Mouse (Mus musculus) common myeloid progenitor, adult 5-6 weeks (primary cell): ENCODE data around the gene Igfbp5. TPM values are rescaled to one million over a fixed set of nuclear protein-coding genes. Genes with fewer than 3 reads are reported as not detected.

Experiments used
- ATAC-seq: replicated peaks from 2 replicates; pipeline ENCODE4 v1.8.0; 2016; ENCODE audit warnings: low read depth, mild to moderate bottlenecking, moderate TSS enrichment, inconsistent platforms; ENCODE audit not compliant: poor library complexity, severe bottlenecking
- total RNA-seq: library from RNA; stranded (forward); fragments of 200-1000, 187-1606 nt; gene quantifications from 2 replicates; pipeline ENCODE4 v1.2.3, GENCODE M21; 2017

The Igfbp5 gene
- total RNA-seq = 0.37 and 1.0 TPM in 2 replicates

DNA sequence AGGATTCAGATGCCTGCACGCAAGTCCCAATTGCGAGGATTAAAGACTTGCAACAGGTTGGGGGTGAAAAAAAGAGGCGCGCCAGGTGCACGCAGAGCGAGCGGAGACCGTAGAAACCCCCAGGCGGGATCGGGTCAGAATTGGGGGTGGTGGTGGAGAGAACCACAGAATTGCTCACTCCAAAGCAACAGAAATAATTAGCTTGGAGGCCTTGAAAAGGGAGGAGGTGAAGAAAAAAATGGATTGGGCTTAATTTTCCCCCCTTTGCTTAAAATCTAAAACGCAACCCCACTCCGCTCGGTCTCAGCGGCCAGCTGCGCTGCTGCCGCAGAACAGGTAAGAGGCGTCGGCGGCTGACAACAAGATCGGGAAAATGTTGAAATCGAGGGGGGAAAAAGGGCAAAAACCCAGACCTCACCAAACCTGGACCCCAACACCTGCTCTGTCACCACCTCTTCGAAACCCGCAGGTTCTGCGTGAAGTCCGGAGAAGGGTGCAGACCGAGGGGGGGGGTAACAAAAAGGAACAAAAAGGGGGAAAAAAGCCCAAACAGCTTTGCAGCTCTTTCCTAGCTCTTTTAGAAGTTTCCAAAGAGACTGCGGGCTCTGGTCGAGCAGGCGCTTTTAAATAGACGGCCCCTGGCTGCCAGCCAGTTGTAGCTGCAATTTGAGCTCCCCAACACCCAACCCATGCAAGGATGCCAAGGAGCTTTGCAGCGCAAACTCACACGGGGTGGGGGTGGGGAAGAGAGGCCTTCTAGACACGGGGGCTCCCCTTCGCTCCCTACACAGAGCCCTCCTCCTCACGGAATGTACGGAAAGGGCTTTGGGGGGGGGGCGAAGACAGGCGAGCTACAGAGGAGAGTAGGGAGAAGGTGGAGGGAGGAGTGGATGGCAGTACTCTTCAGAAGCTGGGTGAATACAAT lies at the start of gene Igfbp5:
TSS of gene Igfbp5 (minus strand) at position 598 of the 925 bp plus-strand sequence.
- no peak for ATAC-seq

DNA sequence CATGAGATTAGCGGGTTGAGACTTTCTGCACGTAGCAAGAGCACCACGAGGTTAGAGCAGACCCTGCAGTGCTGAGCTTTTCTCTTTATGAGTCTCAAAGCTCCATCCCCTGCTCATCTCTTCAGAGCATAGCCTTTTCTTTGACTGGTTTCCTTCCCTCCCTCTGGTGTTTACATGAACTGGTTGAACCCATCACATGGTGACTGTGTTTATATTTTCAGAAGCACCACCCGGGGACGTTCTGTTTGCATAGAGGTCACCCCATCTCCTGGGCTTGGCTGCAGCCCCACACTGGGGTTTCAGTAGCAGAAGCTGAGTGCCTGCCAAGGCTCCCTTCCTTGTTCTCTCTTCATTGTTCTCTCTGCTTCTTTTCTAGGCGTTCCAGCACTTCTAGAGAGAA lies 40.1 kb upstream of the Igfbp5 start:
- no peak for ATAC-seq

DNA sequence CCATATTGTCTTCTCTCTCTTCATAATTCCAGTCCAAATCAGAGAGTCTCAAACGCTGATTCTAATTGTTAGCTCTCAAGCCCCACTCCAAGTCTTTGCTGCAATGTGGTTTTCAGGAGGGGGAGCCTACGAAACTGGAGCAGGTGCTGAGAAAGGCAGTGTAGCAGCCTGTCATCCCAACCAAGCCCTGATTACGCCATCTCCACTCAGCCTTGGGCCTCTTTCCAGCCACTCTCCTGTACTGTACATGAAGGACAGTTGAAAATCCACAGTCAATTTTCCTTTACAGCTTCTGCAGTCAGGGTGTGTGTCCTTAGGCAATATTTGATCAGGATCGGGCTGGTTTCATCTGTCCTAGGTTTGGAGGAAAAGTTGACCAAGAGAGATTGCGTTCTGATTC lies 38.4 kb upstream of the Igfbp5 start:
- no peak for ATAC-seq

DNA sequence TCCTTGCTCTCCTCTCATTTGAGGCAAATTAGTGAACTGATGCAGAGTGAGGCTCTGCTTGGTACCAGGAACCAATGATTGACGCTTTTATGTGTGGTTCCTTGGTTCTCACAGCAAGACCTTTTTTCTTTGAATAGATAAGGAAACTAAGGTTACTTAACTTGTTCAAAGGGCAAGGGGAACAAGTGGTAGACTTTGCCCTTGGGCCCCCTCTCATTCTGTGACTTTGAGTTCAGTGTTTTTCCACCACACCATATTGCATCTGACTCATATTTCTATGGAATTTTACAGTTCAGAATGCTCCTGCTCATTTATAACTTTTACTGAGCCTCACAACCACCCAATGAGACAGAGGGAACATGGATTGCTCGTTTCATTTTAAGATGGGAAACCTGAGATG lies 21.1 kb upstream of the Igfbp5 start:
- ATAC-seq = no peak

DNA sequence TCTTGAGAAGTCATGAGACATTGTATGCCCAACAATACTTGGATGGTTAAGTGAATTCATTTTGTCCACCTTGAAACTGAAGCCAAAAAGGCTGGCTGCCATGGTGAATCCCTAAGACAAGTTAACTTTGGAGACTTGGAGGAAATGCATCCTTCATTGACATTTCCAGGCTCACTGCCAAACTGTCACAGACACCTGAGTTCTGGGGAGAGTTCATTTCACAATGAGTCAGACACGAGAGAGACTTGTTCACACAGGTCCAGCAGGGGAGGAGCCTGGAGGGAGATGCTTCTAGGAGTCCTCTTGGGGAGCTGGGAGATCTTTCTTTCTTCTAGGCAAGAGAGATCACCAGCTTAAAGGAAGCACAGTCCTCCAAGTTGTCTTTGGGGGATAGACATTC lies 13.2 kb upstream of the Igfbp5 start:
- no peak for ATAC-seq

DNA sequence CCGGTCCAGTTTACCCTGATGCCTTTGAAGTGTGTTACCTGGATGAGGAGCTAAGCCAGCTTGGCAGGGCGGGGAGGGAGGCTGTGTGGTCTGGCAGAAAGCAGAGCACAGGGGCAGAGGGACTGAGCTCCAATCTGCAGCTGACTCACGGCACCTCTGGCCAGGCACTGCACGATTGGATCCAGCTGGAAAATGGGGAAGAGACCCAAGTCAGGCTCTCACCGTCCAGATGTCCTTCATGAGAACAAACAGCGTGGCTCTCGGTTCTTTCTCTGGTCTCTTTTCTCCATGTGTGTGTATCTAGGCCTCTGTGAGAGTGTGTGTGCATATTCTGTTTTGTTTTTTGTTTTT lies 11.1 kb upstream of the Igfbp5 start:
- no peak for ATAC-seq

GRCm38 (mm10) chr1:72885111-72885818 lies 10.6 kb upstream of the Igfbp5 start:
- ATAC-seq = no peak

GRCm38 (mm10) chr1:72879319-72879634 lies 4.6 kb upstream of the Igfbp5 start:
- no peak for ATAC-seq

- no peak for ATAC-seq
Observed at GRCm38 (mm10) chr1:72878473-72879318, 4.0 kb upstream of the Igfbp5 start.

GRCm38 (mm10) chr1:72877892-72878291 lies 3.2 kb upstream of the Igfbp5 start:
- ATAC-seq = peak; percentile 91

- ATAC-seq = no peak
Observed at GRCm38 (mm10) chr1:72876111-72876510, 1.4 kb upstream of the Igfbp5 start.

GRCm38 (mm10) chr1:72875708-72876107 lies 1.0 kb upstream of the Igfbp5 start:
- ATAC-seq = no peak

- ATAC-seq = no peak
Observed at GRCm38 (mm10) chr1:72873511-72874286, 985 bp downstream of the Igfbp5 start.

GRCm38 (mm10) chr1:72873078-72873477 lies 1.6 kb downstream of the Igfbp5 start:
- no peak for ATAC-seq

DNA sequence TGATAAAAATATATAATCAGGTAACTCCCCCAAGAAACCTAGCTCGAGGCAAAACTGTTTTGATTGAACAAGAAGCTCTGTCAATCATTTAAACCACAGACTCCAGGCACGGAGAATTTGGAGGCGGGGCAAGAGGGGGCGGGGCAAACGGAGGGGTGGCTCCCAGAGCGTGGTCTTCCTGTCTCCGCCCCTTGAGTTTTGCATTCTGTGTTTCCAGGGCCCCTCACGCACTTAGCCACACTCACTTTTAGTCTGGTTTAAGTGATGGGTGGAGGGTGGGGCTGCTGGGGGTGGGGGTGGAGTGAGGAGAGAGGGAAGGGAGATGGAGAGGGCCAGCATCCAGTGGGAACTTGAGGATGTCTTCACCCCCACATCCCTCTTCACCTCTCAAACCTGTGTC lies 2.2 kb downstream of the Igfbp5 start:
- no peak for ATAC-seq

DNA sequence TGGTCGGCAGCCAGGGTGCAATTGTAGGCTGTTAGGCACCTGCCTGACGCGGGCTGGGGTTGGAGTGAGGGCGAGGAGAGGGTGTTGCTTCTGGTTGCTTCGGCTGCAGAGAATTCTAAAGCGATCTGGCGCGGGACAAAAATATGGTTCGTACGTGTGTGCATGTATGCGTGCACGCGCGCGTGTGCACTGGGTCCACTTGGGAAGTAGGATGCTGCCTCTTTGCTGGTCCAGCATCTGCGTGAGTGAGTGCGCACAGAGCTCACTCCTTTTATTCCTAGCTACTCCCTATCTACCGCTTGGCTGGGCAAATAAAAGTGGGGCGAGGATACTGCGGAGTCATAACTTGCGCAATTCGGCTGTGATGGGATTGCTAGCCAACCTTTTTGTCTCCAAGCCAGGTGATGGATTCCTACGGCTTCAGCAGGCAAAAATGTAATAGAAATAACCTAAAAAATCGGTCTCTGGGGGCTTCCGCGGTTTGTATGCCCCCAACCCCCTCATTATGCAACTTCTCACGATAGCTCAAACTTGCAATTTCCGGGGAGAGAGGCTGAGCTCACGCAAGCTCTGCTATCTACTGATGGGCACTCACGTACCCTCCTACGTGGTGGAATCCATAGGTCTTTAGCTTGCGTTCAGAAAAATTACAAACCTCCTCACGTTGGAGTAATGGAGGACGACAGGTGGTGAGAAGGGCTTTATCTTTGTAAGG lies 2.8 kb downstream of the Igfbp5 start:
- ATAC-seq = no peak

- no peak for ATAC-seq
Observed at GRCm38 (mm10) chr1:72871337-72871696, 3.4 kb downstream of the Igfbp5 start.

- ATAC-seq = peak; percentile 38
Observed at GRCm38 (mm10) chr1:72870615-72871336, 3.9 kb downstream of the Igfbp5 start.
